Mouse (Mus musculus) E14TG2a.4 (cell line): ENCODE measurements around the gene Gm21987.
A peak's percentile ranks its signal among the peaks of the same experiment; 100 is the strongest.

Source experiments
- CTCF ChIP-seq: conservative IDR thresholded peaks from 2 replicates; pipeline ENCODE4 v1.5.1; 2014; ENCODE audit warnings: low read length
- POU5F1 ChIP-seq: IDR thresholded peaks from 2 replicates; pipeline ENCODE4 v1.6.1; 2014; ENCODE audit warnings: low read length, borderline replicate concordance

DNA sequence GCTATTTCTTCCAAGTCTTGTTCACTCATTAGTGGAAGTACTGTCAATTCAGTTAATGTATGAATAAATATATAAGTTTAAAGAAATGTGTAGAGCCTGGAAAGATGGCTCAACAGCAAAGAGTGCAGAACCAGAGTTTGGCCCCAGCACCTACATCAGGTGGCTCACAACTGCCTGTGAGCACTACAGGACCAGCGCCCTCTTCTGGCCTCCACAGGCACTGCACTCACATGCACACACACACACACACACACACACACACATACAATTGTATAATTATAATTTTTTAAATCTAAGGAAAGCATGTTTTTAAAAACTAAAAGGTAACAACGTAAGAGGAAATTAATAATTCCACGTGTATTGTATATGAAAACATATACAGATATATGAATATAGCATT is 17.5 kb upstream of the Gm21987 start:
- TF ChIP-seq CTCF (peak; percentile 46), POU5F1 (no peak)
